Mouse (Mus musculus): ENCODE results near the gene Slc25a30. TPM values are rescaled to one million over a fixed set of nuclear protein-coding genes. Genes with fewer than 3 reads are reported as not detected.
A peak's percentile ranks its signal among the peaks of the same experiment; 100 is the strongest.
"Not testable (repeated sequence)": the region's sequence is repeated elsewhere in the genome, so short reads cannot be mapped to it uniquely, and the experiment has no call there.

Slc25a30 gene
- polyA plus RNA-seq, 1 experiment, result 73.3 TPM

DNA sequence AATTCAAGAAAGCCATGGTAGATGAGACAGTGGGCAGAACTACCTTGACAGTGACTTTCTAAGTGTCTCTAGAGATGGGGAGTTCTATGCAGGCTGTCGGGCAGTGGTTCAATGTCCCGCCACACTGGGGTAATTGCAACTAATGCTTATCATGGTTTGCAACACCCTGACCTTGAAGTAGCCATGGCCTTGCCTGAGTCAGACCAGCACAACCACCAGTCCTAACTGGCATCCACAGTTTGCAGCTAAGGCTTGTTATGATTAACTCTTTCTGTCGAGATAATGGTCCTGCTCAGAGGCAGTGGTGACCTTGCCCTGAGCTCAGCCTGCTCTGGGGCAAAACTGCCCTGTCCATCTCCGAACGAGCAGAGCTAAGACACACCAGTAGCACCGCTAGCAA lies 2.5 kb upstream of the Slc25a30 start:
- H3K9ac ChIP-seq (ENCODE audit: low read depth, poor library complexity, severe bottlenecking), result no peak overlapping the region
- H3K27ac ChIP-seq (ENCODE audit: insufficient read depth, low read length), result no peak overlapping the region
- TF ChIP-seq CTCF (IDR thresholded peaks at IDR 0.05; ENCODE audit: low read depth, low read length), result no peak
- TF ChIP-seq EP300 (IDR thresholded peaks at IDR 0.05; ENCODE audit: insufficient read depth, low read depth, low read length), result no peak
- no peak for TF ChIP-seq POLR2A (IDR thresholded peaks at IDR 0.05; ENCODE audit: insufficient read depth, low read length)
- H3K4me1 ChIP-seq (ENCODE audit: control insufficient read depth, insufficient read depth, low read length), result no peaks in the 10 kb centered on the region
- no peaks in the 10 kb centered on the region for H3K9me3 ChIP-seq (replicated peaks; ENCODE audit: control insufficient read depth, insufficient read depth, low read length, poor library complexity, severe bottlenecking)
- H3K36me3 ChIP-seq (ENCODE audit: control insufficient read depth, insufficient read depth, low read length, poor library complexity, severe bottlenecking), result no peaks in the 10 kb centered on the region
- H3K27me3 ChIP-seq (ENCODE audit: control insufficient read depth, insufficient read depth, low read length, poor library complexity, severe bottlenecking), result no peaks in the 10 kb centered on the region
- H3K4me3 ChIP-seq (ENCODE audit: low read depth, low read length), result no peak overlapping the region

DNA sequence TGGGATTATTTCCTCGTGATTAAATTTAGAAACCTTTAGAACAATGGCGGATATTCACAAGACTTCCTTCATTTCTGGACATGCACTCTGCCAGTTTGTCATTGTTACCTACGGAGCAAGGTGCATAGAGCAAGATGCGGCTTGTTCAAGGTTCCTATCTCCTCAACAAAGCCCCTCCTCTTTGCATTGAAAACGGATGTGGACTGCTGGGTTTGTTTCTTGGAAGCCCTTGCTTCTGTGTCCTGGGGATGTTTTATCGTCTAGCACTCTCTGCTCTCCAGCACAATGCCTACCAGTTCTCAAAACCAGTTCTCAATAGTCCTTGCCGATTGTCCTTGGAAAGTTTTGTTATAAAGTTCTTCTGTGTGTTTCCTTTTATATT lies 948 bp upstream of the Slc25a30 start:
- no peak overlapping the region for H3K9ac ChIP-seq (ENCODE audit: low read depth, poor library complexity, severe bottlenecking)
- H3K36me3 ChIP-seq (ENCODE audit: control insufficient read depth, insufficient read depth, low read length, poor library complexity, severe bottlenecking), result no peaks in the 10 kb centered on the region
- H3K27me3 ChIP-seq (ENCODE audit: control insufficient read depth, insufficient read depth, low read length, poor library complexity, severe bottlenecking), result no peaks in the 10 kb centered on the region
- no peak overlapping the region for H3K27ac ChIP-seq (ENCODE audit: insufficient read depth, low read length)
- no peaks in the 10 kb centered on the region for H3K4me1 ChIP-seq (ENCODE audit: control insufficient read depth, insufficient read depth, low read length)
- H3K9me3 ChIP-seq (replicated peaks; ENCODE audit: control insufficient read depth, insufficient read depth, low read length, poor library complexity, severe bottlenecking), result no peaks in the 10 kb centered on the region
- TF ChIP-seq POLR2A (IDR thresholded peaks at IDR 0.05; ENCODE audit: insufficient read depth, low read length) (no peak), EP300 (IDR thresholded peaks at IDR 0.05; ENCODE audit: insufficient read depth, low read depth, low read length) (no peak), CTCF (IDR thresholded peaks at IDR 0.05; ENCODE audit: low read depth, low read length) (no peak)
- H3K4me3 ChIP-seq (ENCODE audit: low read depth, low read length), result no peak overlapping the region

DNA sequence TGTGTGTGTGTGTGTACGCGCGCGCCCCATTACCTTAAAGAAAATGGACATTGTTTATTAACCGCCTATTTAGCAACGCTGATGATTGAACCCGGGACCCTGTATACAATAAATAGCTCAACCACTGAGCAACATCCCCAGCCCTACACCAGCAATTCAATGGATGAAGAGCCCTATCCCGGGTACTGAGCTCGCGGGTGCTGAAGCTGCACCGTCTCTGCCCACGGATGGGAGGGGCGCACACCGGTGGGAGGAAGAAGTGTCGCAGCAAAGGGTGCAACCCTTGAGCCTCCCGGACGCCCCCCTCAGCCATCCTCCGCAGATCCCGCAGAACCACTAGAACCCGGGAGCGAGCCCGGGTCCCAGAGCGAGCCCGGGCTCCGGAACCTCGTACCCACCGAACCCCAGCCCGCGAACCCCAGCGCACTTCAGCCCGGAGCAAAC lies 391 bp downstream of the Slc25a30 start:
- peak overlapping the region; percentile 54 for H3K9ac ChIP-seq (ENCODE audit: low read depth, poor library complexity, severe bottlenecking)
- no peaks in the 10 kb centered on the region for H3K4me1 ChIP-seq (ENCODE audit: control insufficient read depth, insufficient read depth, low read length)
- peak overlapping the region; percentile 73 for H3K4me3 ChIP-seq (ENCODE audit: low read depth, low read length)
- no peak overlapping the region for H3K27ac ChIP-seq (ENCODE audit: insufficient read depth, low read length)
- no peaks in the 10 kb centered on the region for H3K9me3 ChIP-seq (replicated peaks; ENCODE audit: control insufficient read depth, insufficient read depth, low read length, poor library complexity, severe bottlenecking)
- H3K36me3 ChIP-seq (ENCODE audit: control insufficient read depth, insufficient read depth, low read length, poor library complexity, severe bottlenecking), result peaks cover 4% of the 10 kb centered on the region
- TF ChIP-seq EP300 (IDR thresholded peaks at IDR 0.05; ENCODE audit: insufficient read depth, low read depth, low read length), result no peak
- no peak for TF ChIP-seq POLR2A (IDR thresholded peaks at IDR 0.05; ENCODE audit: insufficient read depth, low read length)
- no peaks in the 10 kb centered on the region for H3K27me3 ChIP-seq (ENCODE audit: control insufficient read depth, insufficient read depth, low read length, poor library complexity, severe bottlenecking)

DNA sequence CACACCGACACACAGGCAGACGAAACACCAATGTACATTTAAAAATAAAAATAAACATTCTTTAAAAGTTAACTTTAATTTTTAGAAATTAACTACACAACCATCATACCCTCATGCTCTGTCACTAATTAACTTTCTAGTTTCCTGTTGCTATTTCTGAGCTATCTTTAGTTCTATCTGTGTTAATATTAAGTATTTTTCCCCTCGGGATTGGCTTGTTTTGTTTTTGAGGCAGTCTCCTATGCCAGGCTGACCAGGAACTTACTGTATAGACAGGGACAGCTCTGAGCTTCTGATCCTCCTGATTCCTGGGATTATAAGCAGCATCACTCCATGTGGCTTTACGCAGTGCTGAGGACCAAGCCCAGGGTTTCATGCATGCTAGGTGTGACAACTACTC lies 6.9 kb downstream of the Slc25a30 start:
- Histone ChIP-seq H3K4me3 (ENCODE audit: low read depth, low read length) (no peak overlapping the region), H3K27ac (ENCODE audit: insufficient read depth, low read length) (no peak overlapping the region), H3K9me3 (replicated peaks; ENCODE audit: control insufficient read depth, insufficient read depth, low read length, poor library complexity, severe bottlenecking) (no peaks in the 10 kb centered on the region), H3K27me3 (ENCODE audit: control insufficient read depth, insufficient read depth, low read length, poor library complexity, severe bottlenecking) (no peaks in the 10 kb centered on the region), H3K4me1 (ENCODE audit: control insufficient read depth, insufficient read depth, low read length) (no peaks in the 10 kb centered on the region), H3K36me3 (ENCODE audit: control insufficient read depth, insufficient read depth, low read length, poor library complexity, severe bottlenecking) (peaks cover 4% of the 10 kb centered on the region), H3K9ac (ENCODE audit: low read depth, poor library complexity, severe bottlenecking) (no peak overlapping the region)
- TF ChIP-seq POLR2A (IDR thresholded peaks at IDR 0.05; ENCODE audit: insufficient read depth, low read length) (no peak), EP300 (IDR thresholded peaks at IDR 0.05; ENCODE audit: insufficient read depth, low read depth, low read length) (no peak), CTCF (IDR thresholded peaks at IDR 0.05; ENCODE audit: low read depth, low read length) (no peak)

DNA sequence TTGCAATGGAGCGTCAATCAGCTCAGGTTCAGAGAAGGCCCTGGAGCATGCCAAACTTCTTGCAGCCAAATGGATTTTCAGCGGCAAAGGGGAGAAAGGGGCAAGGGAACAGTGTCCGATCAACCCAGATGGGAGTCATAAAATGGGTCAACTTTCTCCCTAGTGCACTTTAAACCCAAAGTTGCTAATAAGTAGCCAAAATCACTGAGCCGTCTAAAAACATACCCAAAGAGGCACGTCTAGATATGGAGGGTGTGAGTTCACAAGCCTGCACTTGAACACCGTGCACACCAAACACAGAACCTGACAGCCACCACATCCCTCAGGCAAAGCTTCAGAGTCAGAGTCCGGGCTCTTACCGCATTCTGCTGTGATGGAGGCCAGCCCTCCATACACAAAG lies 10.2 kb downstream of the Slc25a30 start:
- Histone ChIP-seq H3K27me3 (ENCODE audit: control insufficient read depth, insufficient read depth, low read length, poor library complexity, severe bottlenecking) (no peaks in the 10 kb centered on the region), H3K9ac (ENCODE audit: low read depth, poor library complexity, severe bottlenecking) (no peak overlapping the region), H3K4me1 (ENCODE audit: control insufficient read depth, insufficient read depth, low read length) (no peaks in the 10 kb centered on the region), H3K36me3 (ENCODE audit: control insufficient read depth, insufficient read depth, low read length, poor library complexity, severe bottlenecking) (no peaks in the 10 kb centered on the region; the same call in none of the 2 replicates), H3K4me3 (ENCODE audit: low read depth, low read length) (no peak overlapping the region), H3K9me3 (replicated peaks; ENCODE audit: control insufficient read depth, insufficient read depth, low read length, poor library complexity, severe bottlenecking) (no peaks in the 10 kb centered on the region), H3K27ac (ENCODE audit: insufficient read depth, low read length) (no peak overlapping the region)
- TF ChIP-seq POLR2A (IDR thresholded peaks at IDR 0.05; ENCODE audit: insufficient read depth, low read length) (no peak), EP300 (IDR thresholded peaks at IDR 0.05; ENCODE audit: insufficient read depth, low read depth, low read length) (no peak), CTCF (IDR thresholded peaks at IDR 0.05; ENCODE audit: low read depth, low read length) (no peak)

DNA sequence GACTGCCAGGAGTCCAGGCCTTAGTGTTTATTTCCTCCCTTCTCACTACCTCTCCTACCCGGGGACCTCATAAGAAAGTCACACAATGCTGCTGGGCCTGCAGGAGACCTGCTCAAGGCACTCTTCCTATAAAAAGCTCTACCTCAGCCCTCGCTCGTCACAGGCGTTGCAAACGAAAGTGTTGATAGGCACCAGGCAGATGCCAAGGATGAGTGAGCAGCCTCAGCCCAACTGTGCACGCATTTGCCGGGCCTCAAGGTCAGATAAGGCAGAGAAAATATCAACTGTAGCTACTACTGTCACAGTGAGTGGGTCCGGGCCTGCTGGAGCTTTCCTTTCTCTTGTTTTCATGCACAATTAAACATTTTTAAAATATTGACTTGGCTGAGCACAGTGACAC lies 13.4 kb downstream of the Slc25a30 start:
- no peaks in the 10 kb centered on the region for H3K27me3 ChIP-seq (ENCODE audit: control insufficient read depth, insufficient read depth, low read length, poor library complexity, severe bottlenecking)
- H3K27ac ChIP-seq (ENCODE audit: insufficient read depth, low read length), result no peak overlapping the region
- no peak overlapping the region for H3K9ac ChIP-seq (ENCODE audit: low read depth, poor library complexity, severe bottlenecking)
- peaks cover 8% of the 10 kb centered on the region; the same call in 1 of the 2 replicates for H3K36me3 ChIP-seq (ENCODE audit: control insufficient read depth, insufficient read depth, low read length, poor library complexity, severe bottlenecking)
- TF ChIP-seq EP300 (IDR thresholded peaks at IDR 0.05; ENCODE audit: insufficient read depth, low read depth, low read length) (no peak), CTCF (IDR thresholded peaks at IDR 0.05; ENCODE audit: low read depth, low read length) (no peak), POLR2A (IDR thresholded peaks at IDR 0.05; ENCODE audit: insufficient read depth, low read length) (no peak)
- H3K4me1 ChIP-seq (ENCODE audit: control insufficient read depth, insufficient read depth, low read length), result no peaks in the 10 kb centered on the region
- H3K4me3 ChIP-seq (ENCODE audit: low read depth, low read length), result no peak overlapping the region
- H3K9me3 ChIP-seq (replicated peaks; ENCODE audit: control insufficient read depth, insufficient read depth, low read length, poor library complexity, severe bottlenecking), result no peaks in the 10 kb centered on the region

DNA sequence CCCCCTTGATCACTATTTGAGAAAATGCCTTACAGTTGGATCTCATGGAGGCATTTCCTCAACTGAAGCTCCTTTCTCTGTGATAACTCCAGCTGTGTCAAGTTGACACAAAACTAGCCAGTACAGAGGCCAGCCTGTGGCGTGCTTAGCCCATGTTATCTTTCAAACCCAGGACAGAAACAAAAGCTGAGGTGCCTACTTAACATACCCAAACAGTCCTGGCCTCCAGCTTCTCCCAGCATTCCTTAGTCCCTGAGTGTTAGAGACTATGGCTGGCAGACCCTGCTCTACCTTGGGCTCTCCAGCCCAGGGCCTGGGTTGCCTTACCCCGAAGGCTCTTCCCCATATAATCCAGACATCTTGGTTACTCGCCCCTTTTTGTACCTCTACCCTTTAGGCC lies 14.4 kb downstream of the Slc25a30 start:
- not testable (repeated sequence) for H3K27ac ChIP-seq (ENCODE audit: insufficient read depth, low read length); H3K4me1 ChIP-seq (ENCODE audit: control insufficient read depth, insufficient read depth, low read length); H3K9ac ChIP-seq (ENCODE audit: low read depth, poor library complexity, severe bottlenecking); H3K9me3 ChIP-seq (replicated peaks; ENCODE audit: control insufficient read depth, insufficient read depth, low read length, poor library complexity, severe bottlenecking); H3K4me3 ChIP-seq (ENCODE audit: low read depth, low read length); H3K27me3 ChIP-seq (ENCODE audit: control insufficient read depth, insufficient read depth, low read length, poor library complexity, severe bottlenecking)
- H3K36me3 ChIP-seq (ENCODE audit: control insufficient read depth, insufficient read depth, low read length, poor library complexity, severe bottlenecking), result peaks cover 10% of the 10 kb centered on the region
